Mouse (Mus musculus) stomach, embryonic 15.5 days (tissue): ENCODE results near the gene Col4a1. TPM values are rescaled to one million over a fixed set of nuclear protein-coding genes. Genes with fewer than 3 reads are reported as not detected.

Experiments
- ATAC-seq: fragments of 200-750 bp; cut with Nextera tagmentation; 2 replicates; pipeline ENCODE4 v1.8.0; 2017; ENCODE audit warnings: low read depth, moderate number of reproducible peaks, moderate TSS enrichment; ENCODE audit not compliant: insufficient read depth, low FRiP score
- H3K27ac ChIP-seq: fragments of 300-500 bp; sonication (generic); 2 replicates; pipeline ENCODE4 v1.5.1; 2015; ENCODE audit warnings: mild to moderate bottlenecking, inconsistent platforms
- H3K27me3 ChIP-seq: fragments of 300-500 bp; sonication (generic); replicated peaks from 2 replicates; pipeline ENCODE4 v1.6.1; 2015; ENCODE audit warnings: inconsistent platforms
- H3K36me3 ChIP-seq: fragments of 300-500 bp; sonication (generic); 2 replicates; pipeline ENCODE4 v1.6.1; 2015; ENCODE audit warnings: inconsistent platforms
- H3K4me1 ChIP-seq: fragments of 300-500 bp; sonication (generic); 2 replicates; pipeline ENCODE4 v1.6.1; 2015; ENCODE audit warnings: inconsistent platforms
- H3K4me2 ChIP-seq: fragments of 300-500 bp; sonication (generic); 2 replicates; pipeline ENCODE4 v1.6.1; 2015; ENCODE audit warnings: mild to moderate bottlenecking, inconsistent platforms
- H3K4me3 ChIP-seq: fragments of 300-500 bp; sonication (generic); replicated peaks from 2 replicates; pipeline ENCODE4 v1.5.1; 2015; ENCODE audit warnings: inconsistent platforms
- H3K9ac ChIP-seq: fragments of 300-500 bp; sonication (generic); 2 replicates; pipeline ENCODE4 v1.6.1; 2015; ENCODE audit warnings: inconsistent platforms
- H3K9me3 ChIP-seq: fragments of 300-500 bp; sonication (generic); 2 replicates; pipeline ENCODE4 v1.6.1; 2016; ENCODE audit warnings: inconsistent platforms
- WGBS: fragments of 180-500 bp; shearing (Covaris S2); methylation state at CpG from one replicate; pipeline ENCODE4 v1.1.7; 2015; 5-methylcytosine and 5-hydroxymethylcytosine counted together
- polyA plus RNA-seq: library from polyadenylated mRNA; unstranded; fragments of >200 nt; fragmentation: Nextera tagmentation; extraction: Ambion mirVana; gene quantifications from 2 replicates; pipeline ENCODE4 v1.2.1, GENCODE M21; 2015

Col4a1 gene
- polyA plus RNA-seq, 1 experiment from 2014 or later, result 191 TPM

- Histone ChIP-seq H3K9ac (peak overlapping the region; percentile 80), H3K36me3 (no peaks in the 10 kb centered on the region), H3K27me3 (no peaks in the 10 kb centered on the region), H3K4me1 (peaks cover 20% of the 10 kb centered on the region), H3K9me3 (no peaks in the 10 kb centered on the region), H3K4me3 (peak overlapping the region; percentile 57), H3K27ac (peak overlapping the region; percentile 89), H3K4me2 (peak overlapping the region; percentile 72)
- 2% methylated on average over 34 of the region's 34 CpGs for WGBS
- ATAC-seq, result no peak; the same call in 1 of the 2 replicates
Observed at GRCm38 (mm10) chr8:11311681-11312348, 811 bp downstream of the Col4a1 start.

- peaks cover 20% of the 10 kb centered on the region for H3K4me1 ChIP-seq
- no peaks in the 10 kb centered on the region for H3K9me3 ChIP-seq
- no peaks in the 10 kb centered on the region for H3K27me3 ChIP-seq
- ATAC-seq, result no peak
- no peak overlapping the region for H3K27ac ChIP-seq
- H3K9ac ChIP-seq, result no peak overlapping the region
- no peaks in the 10 kb centered on the region for H3K36me3 ChIP-seq
- peak overlapping the region; percentile 72 for H3K4me2 ChIP-seq
- WGBS, result 63% methylated on average over 2 of the region's 2 CpGs
- peak overlapping the region; percentile 57 for H3K4me3 ChIP-seq
Observed at GRCm38 (mm10) chr8:11310049-11310448, 2.6 kb downstream of the Col4a1 start.

- no peak overlapping the region for H3K27ac ChIP-seq
- no peak overlapping the region for H3K9ac ChIP-seq
- 51% methylated on average over 5 of the region's 5 CpGs for WGBS
- no peaks in the 10 kb centered on the region for H3K36me3 ChIP-seq
- peak overlapping the region; percentile 72; the same call in 1 of the 2 replicates for H3K4me2 ChIP-seq
- no peaks in the 10 kb centered on the region for H3K27me3 ChIP-seq
- H3K4me1 ChIP-seq, result peaks cover 20% of the 10 kb centered on the region
- no peak overlapping the region for H3K4me3 ChIP-seq
- no peaks in the 10 kb centered on the region for H3K9me3 ChIP-seq
- ATAC-seq, result no peak
Observed at GRCm38 (mm10) chr8:11309226-11309625, 3.4 kb downstream of the Col4a1 start.

GRCm38 (mm10) chr8:11308570-11308998 is 4.0 kb downstream of the Col4a1 start:
- Histone ChIP-seq H3K9ac (no peak overlapping the region), H3K27ac (no peak overlapping the region), H3K27me3 (no peaks in the 10 kb centered on the region), H3K36me3 (no peaks in the 10 kb centered on the region), H3K4me3 (no peak overlapping the region), H3K4me2 (no peak overlapping the region), H3K9me3 (no peaks in the 10 kb centered on the region), H3K4me1 (peaks cover 15% of the 10 kb centered on the region)
- WGBS, result 64% methylated on average over 7 of the region's 7 CpGs
- ATAC-seq, result no peak

- Histone ChIP-seq H3K9me3 (no peaks in the 10 kb centered on the region), H3K4me2 (no peak overlapping the region), H3K4me1 (0 out of 2 replicates have a peak, but pooled peaks cover 12% of the 10 kb centered on the region), H3K4me3 (no peak overlapping the region), H3K27me3 (no peaks in the 10 kb centered on the region), H3K36me3 (no peaks in the 10 kb centered on the region), H3K27ac (no peak overlapping the region), H3K9ac (no peak overlapping the region)
- 81% methylated on average over 7 of the region's 7 CpGs for WGBS
- ATAC-seq, result no peak
Observed at GRCm38 (mm10) chr8:11307451-11307850, 5.2 kb downstream of the Col4a1 start.

- Histone ChIP-seq H3K27ac (no peak overlapping the region), H3K9me3 (no peaks in the 10 kb centered on the region), H3K9ac (no peak overlapping the region), H3K27me3 (no peaks in the 10 kb centered on the region), H3K4me2 (no peak overlapping the region), H3K36me3 (no peaks in the 10 kb centered on the region), H3K4me3 (no peak overlapping the region), H3K4me1 (0 out of 2 replicates have a peak, but pooled peaks cover 10% of the 10 kb centered on the region)
- no peak for ATAC-seq
- WGBS, result 80% methylated on average over 1 of the region's 1 CpGs
Observed at GRCm38 (mm10) chr8:11305539-11305938, 7.1 kb downstream of the Col4a1 start.

- Histone ChIP-seq H3K27ac (no peak overlapping the region), H3K27me3 (no peaks in the 10 kb centered on the region), H3K4me1 (peaks cover 15% of the 10 kb centered on the region; the same call in 1 of the 2 replicates), H3K4me2 (no peak overlapping the region), H3K9me3 (no peaks in the 10 kb centered on the region), H3K9ac (no peak overlapping the region), H3K4me3 (no peak overlapping the region), H3K36me3 (no peaks in the 10 kb centered on the region)
- ATAC-seq, result no peak
- 82% methylated on average over 6 of the region's 6 CpGs for WGBS
Observed at GRCm38 (mm10) chr8:11304027-11304601, 8.5 kb downstream of the Col4a1 start.

- H3K27me3 ChIP-seq, result no peaks in the 10 kb centered on the region
- H3K4me2 ChIP-seq, result no peak overlapping the region
- no peak overlapping the region for H3K27ac ChIP-seq
- H3K36me3 ChIP-seq, result no peaks in the 10 kb centered on the region
- WGBS, result 66% methylated on average over 8 of the region's 8 CpGs
- ATAC-seq, result no peak
- no peak overlapping the region for H3K4me3 ChIP-seq
- H3K4me1 ChIP-seq, result peaks cover 28% of the 10 kb centered on the region
- H3K9me3 ChIP-seq, result no peaks in the 10 kb centered on the region
- no peak overlapping the region for H3K9ac ChIP-seq
Observed at GRCm38 (mm10) chr8:11300436-11300835, 12.2 kb downstream of the Col4a1 start.

- H3K4me3 ChIP-seq, result no peak overlapping the region
- no peaks in the 10 kb centered on the region for H3K36me3 ChIP-seq
- WGBS, result 43% methylated on average over 3 of the region's 3 CpGs
- H3K9ac ChIP-seq, result no peak overlapping the region
- H3K4me1 ChIP-seq, result peaks cover 28% of the 10 kb centered on the region
- H3K27me3 ChIP-seq, result no peaks in the 10 kb centered on the region
- peak overlapping the region; percentile 13; the same call in 1 of the 2 replicates for H3K4me2 ChIP-seq
- no peak for ATAC-seq
- no peaks in the 10 kb centered on the region for H3K9me3 ChIP-seq
- peak overlapping the region; percentile 79 for H3K27ac ChIP-seq
Observed at GRCm38 (mm10) chr8:11299317-11299602, 13.4 kb downstream of the Col4a1 start.

- Histone ChIP-seq H3K27me3 (no peaks in the 10 kb centered on the region), H3K9ac (no peak overlapping the region), H3K4me3 (no peak overlapping the region), H3K4me2 (peak overlapping the region; percentile 13; the same call in 1 of the 2 replicates), H3K9me3 (no peaks in the 10 kb centered on the region), H3K27ac (peak overlapping the region; percentile 79), H3K36me3 (no peaks in the 10 kb centered on the region), H3K4me1 (peaks cover 31% of the 10 kb centered on the region)
- no peak for ATAC-seq
- WGBS, result 33% methylated on average over 12 of the region's 12 CpGs
Observed at GRCm38 (mm10) chr8:11298531-11299316, 13.9 kb downstream of the Col4a1 start.

- Histone ChIP-seq H3K4me1 (peaks cover 32% of the 10 kb centered on the region), H3K9ac (no peak overlapping the region), H3K4me3 (no peak overlapping the region), H3K9me3 (no peaks in the 10 kb centered on the region), H3K36me3 (no peaks in the 10 kb centered on the region), H3K4me2 (no peak overlapping the region), H3K27me3 (no peaks in the 10 kb centered on the region), H3K27ac (no peak overlapping the region)
- no peak for ATAC-seq
- WGBS, result 70% methylated on average over 8 of the region's 8 CpGs
Observed at GRCm38 (mm10) chr8:11297141-11297838, 15.3 kb downstream of the Col4a1 start.
